Mouse (Mus musculus): ENCODE measurements around the gene Top3b.

DNA sequence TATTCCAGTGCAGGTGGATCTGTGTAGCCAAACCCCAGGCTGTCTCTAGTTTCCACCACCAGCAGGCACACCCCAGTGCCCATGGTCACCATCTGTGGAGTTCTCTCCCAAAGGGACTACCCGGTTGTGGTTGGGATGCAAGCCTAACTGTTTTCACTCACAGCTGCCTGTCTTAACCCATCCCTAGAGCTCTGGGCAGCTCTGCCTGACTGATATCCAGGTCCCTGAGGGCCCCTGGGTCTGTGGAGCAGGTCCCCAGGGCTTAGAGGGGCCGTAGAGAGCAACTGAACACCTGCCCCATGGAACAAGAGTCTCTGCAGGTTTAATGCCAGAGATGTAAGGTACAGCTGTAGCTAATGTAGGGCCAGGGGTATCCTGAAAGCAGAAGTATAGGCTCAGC lies 6.6 kb upstream of the Top3b start, which contains the start of gene Igll1:
- TF ChIP-seq POLR2A (IDR thresholded peaks at IDR 0.05; ENCODE audit: control insufficient read depth, low read depth, low read length) (no peak), CTCF (IDR thresholded peaks at IDR 0.05; ENCODE audit: control insufficient read depth, insufficient read depth, insufficient replicate concordance, low read depth, low read length) (no peak)
